Mouse (Mus musculus) midbrain, postnatal 0 days (tissue): ENCODE results near the gene Apbb1ip. TPM values are rescaled to one million over a fixed set of nuclear protein-coding genes. Genes with fewer than 3 reads are reported as not detected.

Source experiments
- ATAC-seq: fragments of 200-750 bp; cut with Nextera tagmentation; 2 replicates; pipeline ENCODE4 v1.8.0; 2017; ENCODE audit warnings: moderate number of reproducible peaks, mild to moderate bottlenecking, moderate TSS enrichment, moderate library complexity; ENCODE audit not compliant: low FRiP score
- DNase-seq: peaks from one replicate; pipeline ENCODE4 v3.0.0-alpha.2; 2015; ENCODE audit warnings: low spot score
- H3K27ac ChIP-seq: fragments of 300-500 bp; sonication (generic); 2 replicates; pipeline ENCODE4 v1.5.1; 2014; ENCODE audit warnings: low read depth, mild to moderate bottlenecking, low read length, mixed read lengths
- H3K27me3 ChIP-seq: fragments of 300-500 bp; sonication (generic); 2 replicates; pipeline ENCODE4 v1.6.1; 2014; ENCODE audit warnings: low read length, control low read depth, mixed read lengths; ENCODE audit not compliant: insufficient read depth
- H3K36me3 ChIP-seq: fragments of 300-500 bp; sonication (generic); 2 replicates; pipeline ENCODE4 v1.6.1; 2014; ENCODE audit warnings: low read length, control low read depth, mixed read lengths; ENCODE audit not compliant: insufficient read depth
- H3K4me1 ChIP-seq: fragments of 300-500 bp; sonication (generic); 2 replicates; pipeline ENCODE4 v1.6.1; 2014; ENCODE audit warnings: mild to moderate bottlenecking, control low read depth, antibody characterized with exemption, low read length, mixed read lengths; ENCODE audit not compliant: insufficient read depth
- H3K4me2 ChIP-seq: fragments of 300-500 bp; sonication (generic); 2 replicates; pipeline ENCODE4 v1.6.1; 2014; ENCODE audit warnings: low read depth, mild to moderate bottlenecking, low read length, mixed read lengths; ENCODE audit not compliant: poor library complexity, severe bottlenecking
- H3K4me3 ChIP-seq: fragments of 300-500 bp; sonication (generic); 2 replicates; pipeline ENCODE4 v1.5.1; 2014; ENCODE audit warnings: low read depth, mild to moderate bottlenecking, low read length, moderate library complexity
- H3K9ac ChIP-seq: fragments of 300-500 bp; sonication (generic); replicated peaks from 2 replicates; pipeline ENCODE4 v1.6.1; 2014; ENCODE audit warnings: mild to moderate bottlenecking, low read length, moderate library complexity, mixed read lengths; ENCODE audit not compliant: poor library complexity, severe bottlenecking
- H3K9me3 ChIP-seq: fragments of 300-500 bp; sonication (generic); 2 replicates; pipeline ENCODE4 v1.6.1; 2016; ENCODE audit warnings: low read length, control low read depth
- CTCF ChIP-seq: IDR thresholded peaks from 2 replicates; pipeline ENCODE4 v1.5.1; 2016; ENCODE audit warnings: antibody characterized with exemption, mild to moderate bottlenecking
- WGBS: fragments of 180-500 bp; shearing (Covaris S2); extraction: QIAGEN DNeasy Blood & Tissue Kit; methylation state at CpG from one replicate; pipeline ENCODE4 v1.1.7; 2014; 5-methylcytosine and 5-hydroxymethylcytosine counted together
- polyA plus RNA-seq: library from polyadenylated mRNA; unstranded; fragments of >200 nt; fragmentation: Nextera tagmentation; extraction: Ambion mirVana; gene quantifications from 2 replicates; pipeline ENCODE4 v1.2.1, GENCODE M21; 2015
- total RNA-seq: library from RNA; depleted of rRNA; stranded (reverse); fragments of >200 nt; gene quantifications from 2 replicates; pipeline ENCODE4 v1.2.3, GENCODE M21; 2014

Gene Apbb1ip
- total and polyA plus RNA-seq, 2 experiments from 2014 or later, result 1.0 to 1.4 TPM

DNA sequence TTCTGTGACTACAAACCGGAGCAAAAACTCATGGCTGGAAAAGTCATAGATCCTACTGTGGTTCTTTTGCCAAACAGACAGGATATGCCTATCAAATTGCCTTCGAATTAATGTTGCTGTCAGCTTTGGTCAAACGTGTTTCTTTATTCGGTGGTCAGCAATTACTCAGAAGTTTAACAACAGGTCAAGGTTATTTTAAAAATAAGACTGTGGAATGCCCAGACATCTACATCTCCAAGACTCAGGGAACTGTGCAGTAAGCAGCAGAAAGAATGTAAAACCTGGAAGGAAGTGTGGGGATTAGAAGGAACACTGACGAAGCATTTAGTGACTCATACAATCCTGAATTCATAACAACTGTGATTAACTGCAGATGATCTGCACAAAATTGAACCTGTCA, 40.0 kb downstream of the Apbb1ip start:
- DNase-seq (no peak), ATAC-seq (no peak)
- H3K4me3 ChIP-seq, result no peak overlapping the region
- no peaks in the 10 kb centered on the region for H3K9me3 ChIP-seq
- no peaks in the 10 kb centered on the region for H3K4me1 ChIP-seq
- no peak overlapping the region for H3K4me2 ChIP-seq
- no peaks in the 10 kb centered on the region for H3K36me3 ChIP-seq
- WGBS, result 74% methylated on average over 5 of the region's 5 CpGs
- no peaks in the 10 kb centered on the region for H3K27me3 ChIP-seq
- H3K9ac ChIP-seq, result no peak overlapping the region
- no peak for TF ChIP-seq CTCF
- no peak overlapping the region for H3K27ac ChIP-seq

DNA sequence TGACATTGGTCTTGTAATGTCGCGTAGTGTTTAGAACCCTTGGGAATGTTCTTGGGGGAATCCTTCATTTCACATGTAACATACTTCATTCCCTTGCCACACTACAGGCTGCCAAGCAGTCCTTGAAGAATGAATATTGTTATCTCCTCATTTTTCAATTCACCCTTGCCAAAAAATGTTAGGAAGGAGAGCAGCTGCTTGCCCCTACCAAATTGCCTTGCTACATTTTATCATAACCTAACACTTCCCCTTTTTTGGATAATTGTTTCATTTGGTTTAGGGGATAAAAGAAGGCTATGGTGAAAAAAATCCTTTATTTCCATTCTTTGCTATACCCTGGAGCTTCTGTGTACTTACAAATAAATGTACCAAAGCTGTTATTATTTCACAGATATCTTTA, 41.8 kb downstream of the Apbb1ip start:
- no peaks in the 10 kb centered on the region for H3K36me3 ChIP-seq
- TF ChIP-seq CTCF, result no peak
- no peaks in the 10 kb centered on the region for H3K27me3 ChIP-seq
- H3K9ac ChIP-seq, result no peak overlapping the region
- DNase-seq (no peak), ATAC-seq (no peak)
- WGBS, result 99% methylated on average over 2 of the region's 2 CpGs
- no peak overlapping the region for H3K4me3 ChIP-seq
- no peaks in the 10 kb centered on the region for H3K4me1 ChIP-seq
- no peak overlapping the region for H3K27ac ChIP-seq
- H3K9me3 ChIP-seq, result no peaks in the 10 kb centered on the region
- H3K4me2 ChIP-seq, result no peak overlapping the region

DNA sequence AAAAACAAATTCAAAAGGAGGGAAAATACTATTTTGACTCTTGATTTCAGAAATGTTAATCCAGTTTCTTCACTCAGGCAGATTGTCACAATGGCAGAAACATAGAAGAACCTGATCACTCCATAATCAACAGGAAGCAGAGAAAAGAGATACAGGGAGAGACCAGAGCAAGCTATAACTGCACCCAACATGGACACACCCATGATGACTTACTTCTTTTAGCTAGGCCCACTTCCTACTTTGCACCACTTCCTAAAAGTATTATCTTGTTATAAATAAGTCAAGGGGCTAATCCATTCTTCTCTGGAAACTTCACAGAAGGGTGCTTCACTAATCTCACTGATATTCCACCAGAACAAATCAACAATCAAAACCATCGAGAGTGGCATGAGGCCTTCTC, 42.3 kb downstream of the Apbb1ip start:
- Histone ChIP-seq H3K4me2 (no peak overlapping the region), H3K36me3 (no peaks in the 10 kb centered on the region), H3K9me3 (no peaks in the 10 kb centered on the region), H3K9ac (no peak overlapping the region), H3K27me3 (no peaks in the 10 kb centered on the region), H3K4me1 (no peaks in the 10 kb centered on the region), H3K27ac (no peak overlapping the region), H3K4me3 (no peak overlapping the region)
- DNase-seq, result no peak
- 32% methylated on average over 1 of the region's 1 CpGs for WGBS
- ATAC-seq, result no peak
- TF ChIP-seq CTCF, result no peak

DNA sequence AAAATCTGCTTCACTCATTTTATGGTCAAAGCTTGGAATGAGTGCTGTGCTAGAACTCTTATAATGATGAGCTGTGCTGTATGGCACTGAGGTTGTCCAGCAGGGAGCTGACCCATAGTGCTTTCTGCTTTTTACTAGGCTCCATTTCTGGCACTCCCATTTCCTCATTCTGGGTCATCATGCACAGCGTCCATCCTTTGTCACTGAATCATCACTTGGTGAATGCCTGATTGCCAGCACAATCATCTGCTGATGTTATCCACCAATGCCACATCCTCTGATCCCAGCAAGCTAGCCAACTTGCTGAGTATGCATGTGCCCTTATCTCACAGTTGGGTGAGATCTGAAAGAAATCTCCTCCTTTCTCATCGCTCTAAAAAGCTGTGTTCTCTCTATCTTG, 48.4 kb downstream of the Apbb1ip start:
- 73% methylated on average over 2 of the region's 2 CpGs for WGBS
- ATAC-seq (no peak), DNase-seq (no peak)
- no peak overlapping the region for H3K4me2 ChIP-seq
- H3K36me3 ChIP-seq, result no peaks in the 10 kb centered on the region
- no peak for TF ChIP-seq CTCF
- H3K4me3 ChIP-seq, result no peak overlapping the region
- no peaks in the 10 kb centered on the region for H3K9me3 ChIP-seq
- H3K9ac ChIP-seq, result no peak overlapping the region
- H3K27me3 ChIP-seq, result no peaks in the 10 kb centered on the region
- H3K4me1 ChIP-seq, result no peaks in the 10 kb centered on the region
- no peak overlapping the region for H3K27ac ChIP-seq

DNA sequence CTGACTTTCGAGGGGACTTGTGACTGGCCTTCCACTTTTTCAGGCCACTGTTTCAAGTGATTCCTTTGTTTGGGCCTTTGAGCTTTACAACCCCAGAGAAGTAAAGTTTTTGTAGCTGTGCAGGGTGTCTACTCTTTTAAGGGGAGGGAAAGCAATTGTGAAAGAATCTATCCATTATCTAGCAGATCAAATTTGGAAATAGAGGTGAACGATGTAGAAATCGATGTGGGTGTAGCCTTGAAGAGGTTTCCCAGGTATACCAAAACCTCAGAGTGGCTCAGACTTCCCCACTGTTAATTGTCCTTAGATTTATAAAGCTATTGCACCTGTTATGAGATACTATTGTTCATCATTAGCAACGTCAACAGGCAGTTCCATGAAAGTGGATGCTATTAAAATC, 71.6 kb downstream of the Apbb1ip start:
- 82% methylated on average over 4 of the region's 4 CpGs for WGBS
- Histone ChIP-seq H3K4me2 (no peak overlapping the region), H3K9ac (no peak overlapping the region), H3K36me3 (no peaks in the 10 kb centered on the region), H3K9me3 (no peaks in the 10 kb centered on the region), H3K4me1 (no peaks in the 10 kb centered on the region), H3K27ac (no peak overlapping the region), H3K27me3 (no peaks in the 10 kb centered on the region), H3K4me3 (no peak overlapping the region)
- DNase-seq, result no peak
- TF ChIP-seq CTCF, result no peak
- ATAC-seq, result no peak

DNA sequence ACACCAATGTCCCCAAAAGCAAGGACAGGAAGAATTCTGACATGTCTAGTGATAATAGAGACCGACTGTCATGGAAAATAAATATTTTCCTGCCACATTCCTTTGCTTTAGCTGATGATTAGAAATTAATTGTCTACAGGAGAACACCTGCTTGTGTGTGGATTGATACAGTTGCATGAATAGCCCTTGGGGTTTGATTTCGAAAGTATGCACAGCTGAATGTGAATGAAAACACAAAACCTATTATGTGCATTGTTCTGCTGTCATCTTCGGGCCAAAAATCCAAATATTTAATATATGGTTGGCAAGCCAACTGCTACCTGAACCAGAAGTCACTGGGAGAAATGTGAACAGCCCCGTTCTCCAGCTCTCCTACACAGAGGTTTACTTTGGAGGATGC, 78.0 kb downstream of the Apbb1ip start:
- H3K9ac ChIP-seq, result no peak overlapping the region
- no peak overlapping the region for H3K27ac ChIP-seq
- TF ChIP-seq CTCF, result no peak
- no peak for ATAC-seq
- WGBS, result 79% methylated on average over 4 of the region's 4 CpGs
- no peaks in the 10 kb centered on the region for H3K27me3 ChIP-seq
- no peaks in the 10 kb centered on the region for H3K36me3 ChIP-seq
- no peak overlapping the region for H3K4me3 ChIP-seq
- DNase-seq, result no peak
- no peaks in the 10 kb centered on the region for H3K4me1 ChIP-seq
- no peak overlapping the region for H3K4me2 ChIP-seq
- H3K9me3 ChIP-seq, result no peaks in the 10 kb centered on the region
